Mouse (Mus musculus) kidney, adult 2 months (tissue): ENCODE measurements around the gene Rnf186.

Experiments used
- CTCF ChIP-seq: fragments of 200-500 bp; conservative IDR thresholded peaks from 2 replicates; pipeline ENCODE4 v1.5.1; 2011; ENCODE audit warnings: low read depth, mild to moderate bottlenecking, control low read depth, low read length, moderate library complexity, mixed read lengths; ENCODE audit not compliant: insufficient read depth, insufficient read length
- POLR2A ChIP-seq: fragments of 200-500 bp; IDR thresholded peaks from one replicate; pipeline ENCODE4 v1.6.1; 2011; ENCODE audit warnings: low read depth, low read length, control low read depth

- no peak for TF ChIP-seq CTCF
- no peak for TF ChIP-seq POLR2A
Measured at GRCm38 (mm10) chr4:139005214-139005613, 38.3 kb downstream of the Rnf186 start.
